Mouse (Mus musculus): ENCODE measurements around the gene Cox19.
"Not testable (repeated sequence)": the region's sequence is repeated elsewhere in the genome, so short reads cannot be mapped to it uniquely, and the experiment has no call there.

Gene Cox19

DNA sequence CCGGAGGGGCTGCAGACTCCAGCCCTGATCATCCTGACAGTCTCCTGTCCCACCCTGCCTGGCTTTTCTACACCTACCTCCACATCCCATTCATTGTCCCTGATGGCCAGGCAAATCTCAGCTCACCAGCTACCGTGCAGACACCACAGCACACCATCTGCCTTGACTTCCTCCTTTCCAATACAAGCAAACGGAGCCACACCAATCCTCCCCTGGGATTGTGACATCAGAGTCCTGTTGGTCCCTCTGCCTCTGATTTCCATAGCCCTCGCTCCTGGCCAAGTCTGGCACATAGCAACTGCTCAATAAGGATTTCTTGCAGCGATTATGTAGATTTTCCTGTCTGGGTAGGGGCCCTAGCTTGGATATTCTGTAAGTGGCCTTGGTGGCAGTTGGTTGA lies at the start of gene Cox19:
Cox19 (minus strand) TSS at position 285 of the 400 bp plus-strand sequence.
- DNase-seq, result no peak

- DNase-seq, result no peak
Observed at GRCm38 (mm10) chr5:139399991-139400390, 48.8 kb upstream of the Cox19 start.

DNA sequence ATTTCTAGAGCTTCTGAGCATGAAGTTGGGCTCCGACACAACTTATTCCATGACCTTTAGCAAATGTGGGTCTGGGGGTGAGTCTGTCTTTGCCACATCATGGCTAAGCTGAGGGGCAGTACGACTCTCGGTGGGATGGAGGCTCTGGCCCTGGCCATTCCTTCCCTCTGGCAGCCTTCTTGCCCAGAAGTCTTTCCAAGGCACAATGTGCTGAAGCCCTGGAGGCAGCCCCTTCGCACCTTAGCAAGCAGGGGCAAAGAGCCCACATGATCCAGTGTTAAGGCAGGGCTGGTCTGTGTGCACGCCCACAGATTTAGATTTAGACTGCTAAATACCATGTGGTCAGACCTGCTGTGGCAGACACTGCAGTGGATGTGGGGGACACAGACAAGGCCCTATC lies 47.6 kb upstream of the Cox19 start:
- no peak for DNase-seq

DNA sequence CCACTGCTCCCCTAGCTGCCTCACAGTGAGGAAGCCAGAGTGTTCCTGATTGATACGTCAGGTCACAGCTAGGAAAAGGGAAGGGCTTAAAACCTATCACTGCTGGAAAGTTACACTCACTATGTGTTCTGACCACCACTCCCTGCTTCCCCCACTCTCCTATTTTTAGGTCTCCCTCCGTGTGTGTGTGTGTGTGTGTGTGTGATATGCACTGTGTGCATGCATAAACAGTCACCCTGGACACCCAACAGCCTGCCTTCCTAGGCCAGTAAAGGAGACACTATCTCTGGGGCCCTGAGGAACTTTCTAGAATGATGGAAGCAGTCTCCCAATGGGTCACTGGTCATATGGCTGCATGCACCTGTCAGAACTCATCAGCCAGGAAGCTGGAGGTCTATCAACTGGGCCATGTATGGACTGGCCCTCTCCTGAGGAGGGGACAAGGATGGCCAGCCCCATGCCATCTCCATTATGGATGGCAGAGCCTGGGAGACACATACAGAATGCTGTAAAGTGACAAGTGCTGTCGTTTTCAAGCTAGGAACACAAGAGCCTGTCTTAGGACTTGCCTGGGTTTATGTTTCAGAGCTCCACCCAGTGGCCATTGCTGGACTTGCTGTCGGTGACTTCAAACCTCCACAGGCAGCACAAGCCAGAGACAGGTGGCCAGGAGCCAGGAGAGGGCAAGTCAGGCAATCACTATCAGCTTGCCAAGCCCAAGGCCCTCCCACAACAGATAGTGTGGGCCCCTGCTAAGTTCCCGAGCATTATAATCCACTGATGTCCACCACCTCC lies 46.9 kb upstream of the Cox19 start:
- peak; percentile 71 to 87 for DNase-seq

- no peak for DNase-seq
Observed at GRCm38 (mm10) chr5:139397359-139397916, 46.2 kb upstream of the Cox19 start.

DNA sequence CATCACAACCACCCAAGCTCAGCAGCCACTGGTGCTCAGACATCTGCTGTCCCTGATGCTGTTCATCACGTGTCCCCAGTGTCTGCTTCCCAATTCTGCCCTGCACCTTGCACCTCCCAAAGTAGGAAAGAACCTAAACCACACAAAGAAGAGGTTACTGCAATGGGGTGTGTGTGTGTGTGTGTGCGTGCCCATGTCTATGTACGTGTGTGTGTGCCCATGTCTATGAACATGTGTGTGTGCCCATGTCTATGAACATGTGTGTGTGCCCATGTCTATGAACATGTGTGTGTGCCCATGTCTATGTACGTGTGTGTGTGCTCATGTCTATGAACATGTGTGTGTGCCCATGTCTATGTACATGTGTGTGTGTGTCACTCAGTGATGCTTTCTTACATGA lies 44.3 kb upstream of the Cox19 start:
- DNase-seq, result no peak

- DNase-seq, result no peak
Observed at GRCm38 (mm10) chr5:139394399-139394798, 43.2 kb upstream of the Cox19 start.

DNA sequence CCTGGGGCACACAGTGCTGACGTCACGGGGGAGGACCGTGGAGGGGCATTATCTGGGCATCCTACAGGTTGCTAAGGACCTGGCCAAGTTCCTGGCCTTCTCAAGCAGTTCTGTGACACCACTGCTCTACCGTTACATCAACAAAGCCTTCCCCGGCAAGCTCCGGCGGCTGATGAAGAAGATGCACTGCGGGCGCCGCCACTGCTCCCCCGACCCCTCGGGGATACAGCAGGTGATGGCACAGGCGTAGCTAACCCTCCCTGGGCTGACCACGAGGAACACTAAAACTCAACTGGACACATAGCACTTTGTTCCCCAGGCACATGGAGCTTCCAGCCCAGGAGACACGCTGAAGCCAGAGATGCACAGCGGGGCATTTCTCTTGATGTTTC lies 42.0 kb upstream of the Cox19 start:
- no peak for DNase-seq

- DNase-seq, result no peak
Observed at GRCm38 (mm10) chr5:139392219-139393196, 41.3 kb upstream of the Cox19 start.

DNA sequence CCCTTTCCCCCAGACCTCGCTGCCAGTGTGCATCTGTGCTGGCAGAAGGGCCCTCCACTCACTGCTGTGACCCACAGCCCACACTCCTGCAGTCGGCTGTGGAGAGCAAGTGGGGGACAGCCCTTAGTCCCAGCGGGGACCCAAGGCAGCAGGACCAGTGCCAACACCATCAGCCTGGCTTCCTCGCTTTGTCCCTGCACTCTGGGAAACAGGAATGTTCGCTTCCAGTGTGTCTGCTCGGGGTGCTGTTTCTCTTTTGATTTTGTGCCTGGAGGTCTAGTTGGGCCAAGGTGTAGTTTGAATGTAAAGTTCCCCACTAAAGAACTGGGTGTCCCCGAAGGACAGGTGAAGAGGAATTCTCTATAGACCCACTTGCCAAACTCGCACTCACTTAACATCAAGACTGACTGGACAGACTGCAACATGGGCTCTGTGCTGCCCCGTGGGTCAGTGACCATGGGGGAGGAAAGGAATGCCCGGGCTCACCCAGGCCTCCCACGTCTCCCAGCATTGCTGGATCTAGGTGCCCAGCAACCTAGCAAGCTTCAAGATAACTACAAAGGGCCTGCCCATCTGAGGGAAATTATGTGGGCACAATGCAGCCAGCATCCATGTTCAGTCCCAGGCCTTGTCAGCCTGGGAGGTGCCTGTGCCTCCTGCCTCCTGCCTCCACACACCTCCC lies 40.2 kb upstream of the Cox19 start:
- no peak for DNase-seq

- not testable (repeated sequence) for DNase-seq
Observed at GRCm38 (mm10) chr5:139390324-139391119, 39.3 kb upstream of the Cox19 start.

- no peak for DNase-seq
Observed at GRCm38 (mm10) chr5:139389676-139390061, 38.5 kb upstream of the Cox19 start.

GRCm38 (mm10) chr5:139388694-139389675 lies 37.8 kb upstream of the Cox19 start:
- DNase-seq, result no peak

DNA sequence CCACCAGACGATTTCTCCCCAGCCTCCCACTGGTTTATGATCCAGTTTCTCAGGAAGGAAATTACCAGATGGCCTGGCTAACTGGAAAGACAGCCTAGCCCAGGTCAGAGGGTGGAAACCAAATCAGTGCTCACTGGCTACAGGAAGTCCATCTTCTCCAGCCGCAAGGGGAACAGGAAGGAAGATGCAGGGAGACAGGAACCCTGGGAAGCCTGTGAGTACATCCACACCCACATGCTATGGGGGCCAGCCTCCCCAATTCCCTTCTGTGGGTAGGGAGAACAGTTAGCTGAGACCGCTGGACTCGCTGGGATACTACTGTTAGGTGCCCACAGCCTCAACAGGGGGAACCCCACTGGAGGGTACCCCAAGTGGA lies 37.0 kb upstream of the Cox19 start:
- DNase-seq, result no peak

GRCm38 (mm10) chr5:139387329-139388194 lies 36.3 kb upstream of the Cox19 start:
- DNase-seq, result no peak

- no peak for DNase-seq
Observed at GRCm38 (mm10) chr5:139386047-139386446, 34.8 kb upstream of the Cox19 start.

GRCm38 (mm10) chr5:139384531-139384930 lies 33.3 kb upstream of the Cox19 start:
- DNase-seq, result no peak

- no peak for DNase-seq
Observed at GRCm38 (mm10) chr5:139383234-139383633, 32.0 kb upstream of the Cox19 start.

DNA sequence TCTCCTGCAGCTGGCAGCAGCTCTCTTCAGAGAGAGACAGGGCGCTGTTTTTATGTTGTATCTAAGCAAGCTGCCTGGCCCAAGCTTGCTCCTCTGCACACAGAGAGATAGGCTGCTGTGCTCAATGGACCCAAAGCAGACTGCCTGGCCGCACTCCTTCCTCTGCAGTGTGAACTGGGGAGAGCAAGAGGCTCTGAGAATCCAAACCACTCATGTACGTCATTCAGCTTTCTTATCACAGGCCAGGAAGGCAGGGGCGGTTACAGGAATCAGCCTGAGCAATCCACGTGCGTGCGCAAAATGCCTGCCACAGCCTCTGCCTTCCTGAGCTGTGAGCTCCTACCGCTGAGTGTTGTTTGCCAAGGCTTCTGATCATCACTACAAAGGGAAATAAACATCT lies 31.5 kb upstream of the Cox19 start:
- DNase-seq, result peak in 1 of 2 experiments; percentile 35

Data from spleen, adult 18-20 months (tissue).